In genomic region chr10:69431101-69431500, GRCm38 (mm10) we compare ENCODE assay signal across 16 mouse cellular contexts. TPM values are rescaled to one million over a fixed set of nuclear protein-coding genes. Genes with fewer than 3 reads are reported as not detected.
"Had no signal": no experiment of that assay in that cellular context is flagged by ENCODE, and none has a peak within 500 bp of the region (broad histone marks: within the 10 kb centered on the region; RNA-seq: fewer than 3 reads in every experiment).

No protein-coding gene starts in this region.

- H3K36me3 ChIP-seq: midbrain, embryonic 13.5 days; midbrain, embryonic 15.5 days; neural tube, embryonic 12.5 days had no signal

- H3K9me3 ChIP-seq: midbrain, embryonic 13.5 days; midbrain, embryonic 15.5 days; neural tube, embryonic 12.5 days had no signal

- ATAC-seq: liver, postnatal 0 days; midbrain, embryonic 13.5 days; midbrain, embryonic 15.5 days had no signal

- H3K4me3 ChIP-seq: megakaryocyte, embryonic 14.5 days; midbrain, embryonic 13.5 days; midbrain, embryonic 15.5 days; neural tube, embryonic 12.5 days had no signal

- H3K4me2 ChIP-seq: midbrain, embryonic 11.5 days; midbrain, embryonic 13.5 days; midbrain, embryonic 15.5 days; neural tube, embryonic 12.5 days had no signal

- H3K27me3 ChIP-seq: megakaryocyte, embryonic 14.5 days; midbrain, embryonic 13.5 days; midbrain, embryonic 15.5 days; neural tube, embryonic 12.5 days had no signal

- DNase-seq: liver, postnatal 0 days; lung, adult 2 months; lung, postnatal 14 days; lung, postnatal 36 days; right cerebral cortex, postnatal 14 days; right cerebral cortex, postnatal 4 days; spleen, adult 18-20 months; thymus, adult 18-20 months; thymus, postnatal 14 days; thymus, postnatal 36 days had no signal

- H3K9ac ChIP-seq: liver, postnatal 0 days; midbrain, embryonic 13.5 days; midbrain, embryonic 15.5 days; neural tube, embryonic 12.5 days had no signal

- H3K27ac ChIP-seq: macrophage; midbrain, embryonic 13.5 days; midbrain, embryonic 15.5 days; neural tube, embryonic 12.5 days had no signal

- H3K4me1 ChIP-seq: megakaryocyte, embryonic 14.5 days; midbrain, embryonic 13.5 days; midbrain, embryonic 15.5 days; neural tube, embryonic 12.5 days had no signal

RNA-seq across cellular contexts. Expression of gene Ank3, which starts 32.5 kb away (rescaled TPM):
- polyA plus RNA-seq: macrophage had no signal
